Mouse (Mus musculus) stomach, postnatal 0 days (tissue): ENCODE measurements at regions not wholly inside any gene's neighbourhood (a gene's known extent, or its start where the extent isn't known, plus 50 kb on each side); places are given as distances from the start of the nearest gene placed in this dataset.

Experiments
- CTCF ChIP-seq: IDR thresholded peaks from 2 replicates; pipeline ENCODE4 v1.5.1; 2016; ENCODE audit warnings: antibody characterized with exemption, low read depth, mild to moderate bottlenecking, moderate library complexity
- EP300 ChIP-seq: optimal IDR thresholded peaks from 2 replicates; pipeline ENCODE3; 2016; ENCODE audit warnings: antibody characterized with exemption

DNA sequence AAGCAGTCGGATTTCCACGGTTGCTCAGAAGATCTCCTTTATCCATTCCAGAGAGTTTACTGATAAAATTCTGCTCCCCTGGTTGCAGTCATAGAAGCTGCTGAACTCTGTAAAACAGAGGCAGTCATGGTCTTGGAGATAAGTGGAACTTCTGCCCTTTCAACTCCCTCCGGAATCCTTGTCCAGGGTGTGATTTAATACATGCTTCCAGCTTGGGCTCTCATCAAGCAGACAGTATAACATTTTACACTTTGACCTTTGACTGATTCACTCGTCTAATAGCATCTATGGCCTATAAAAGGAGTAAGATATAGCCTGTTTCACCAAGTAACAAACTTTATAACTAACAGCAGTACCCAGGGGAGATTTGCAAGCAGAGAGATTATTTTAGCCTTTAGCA, 274.0 kb upstream of the Dab2 start:
- TF ChIP-seq CTCF (no peak), EP300 (no peak)
